Mouse (Mus musculus): Measurements from ENCODE around the gene 4933416C03Rik.

4933416C03Rik gene

DNA sequence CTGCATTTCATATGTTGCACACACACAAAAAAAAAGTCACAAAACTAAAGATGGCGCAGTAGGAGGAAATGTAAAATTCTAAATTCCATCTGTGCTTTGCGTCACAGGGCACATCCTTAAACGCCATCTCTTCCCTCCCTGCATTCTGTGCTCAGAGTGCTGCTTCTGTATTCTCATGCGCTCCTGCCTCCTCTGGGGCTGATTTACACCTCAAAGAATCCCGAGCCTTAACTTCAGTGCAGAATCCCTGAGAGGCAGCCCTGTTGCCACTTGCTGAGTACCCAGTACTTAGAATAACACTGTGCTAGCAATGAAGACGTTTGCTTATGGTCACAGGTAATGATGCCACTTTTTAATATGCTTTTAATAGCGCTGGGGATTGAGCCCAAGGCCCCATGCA is 34.3 kb downstream of the 4933416C03Rik start:
- DNase-seq (ENCODE audit: low spot score in 2 of 2) = no peak

DNA sequence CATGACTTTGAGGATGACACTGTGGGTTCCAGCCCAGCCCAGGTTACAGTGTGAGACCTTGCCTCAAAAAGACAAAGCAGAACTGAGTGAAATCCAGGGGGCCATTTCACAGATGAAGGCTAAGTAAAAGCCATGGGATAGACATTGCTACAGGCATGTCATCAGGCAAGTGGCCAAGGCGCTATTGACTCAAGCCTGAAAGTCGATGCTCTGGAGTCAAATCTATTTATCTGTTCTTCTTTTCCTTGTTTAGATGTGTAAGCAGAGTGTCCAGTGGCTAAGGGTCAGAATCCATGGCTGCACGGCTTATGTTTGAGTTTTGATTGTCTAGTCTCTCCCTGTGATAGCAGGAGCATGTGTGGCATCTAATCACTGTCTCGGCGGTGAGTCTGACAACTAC is 35.1 kb downstream of the 4933416C03Rik start:
- no peak for DNase-seq (ENCODE audit: low spot score in 2 of 2)

- DNase-seq (ENCODE audit: low spot score in 2 of 2) = no peak
These were observed 37.8 kb downstream of the 4933416C03Rik start for GRCm38 (mm10) chr10:116075954-116076353.

All from spleen, postnatal 4 days (tissue).